Mouse (Mus musculus) forebrain, embryonic 11.5 days (tissue): ENCODE measurements around the gene Frk. TPM values are rescaled to one million over a fixed set of nuclear protein-coding genes. Genes with fewer than 3 reads are reported as not detected.

Experiments
- polyA plus RNA-seq: library from polyadenylated mRNA; unstranded; fragments of >200 nt; fragmentation: Nextera tagmentation; extraction: Ambion mirVana; gene quantifications from 2 replicates; pipeline ENCODE4 v1.2.1, GENCODE M21; 2014

Gene Frk
- polyA plus RNA-seq, 1 experiment from 2014 or later = 3.6 TPM

Other genes with a start within 250 kb of the Frk start
- gene Tspyl1, start 201.2 kb upstream of the Frk start, polyA plus RNA-seq = 61.0 and 68.6 TPM in 2 replicates
- 18.1 and 23.8 TPM in 2 replicates for gene Tspyl4, start 186.0 kb upstream of the Frk start, polyA plus RNA-seq
- gene Col10a1, start 93.4 kb upstream of the Frk start, polyA plus RNA-seq = 0.11 TPM in 2 replicates
- 6.2 and 7.4 TPM in 2 replicates for gene Nt5dc1, start 64.8 kb upstream of the Frk start, polyA plus RNA-seq